Mouse (Mus musculus): Measurements from ENCODE around the gene Ino80d. TPM values are rescaled to one million over a fixed set of nuclear protein-coding genes. Genes with fewer than 3 reads are reported as not detected.
"Not testable (repeated sequence)": the region's sequence is repeated elsewhere in the genome, so short reads cannot be mapped to it uniquely, and the experiment has no call there.

Gene Ino80d
- 9.9 and 10.5 TPM in 2 replicates for polyA plus RNA-seq (2015; fragmentation: Nextera tagmentation; extraction: Ambion mirVana)

- H3K27me3 ChIP-seq = no peaks in the 10 kb centered on the region
- H3K4me1 ChIP-seq (replicated peaks) = peaks cover 46% of the 10 kb centered on the region
- WGBS = 2% methylated on average over 34 of the region's 42 CpGs
- peak within 1 kb of the TSS; percentile 95 for H3K4me3 ChIP-seq
- no peaks in the 10 kb centered on the region for H3K9me3 ChIP-seq
- peak within 1 kb of the TSS; percentile 97 for H3K9ac ChIP-seq
- peak within 1 kb of the TSS; percentile 83 for H3K4me2 ChIP-seq
- ATAC-seq (ENCODE audit: low FRiP score, low read depth) = peak; percentile 92
- H3K27ac ChIP-seq (replicated peaks) = peak within 1 kb of the TSS; percentile 94
- no peaks in the 10 kb centered on the region; the same call in 1 of the 2 replicates for H3K36me3 ChIP-seq
Measured at GRCm38 (mm10) chr1:63114136-63114781, at the start of gene Ino80d. TSS of gene Ino80d (minus strand) at chr1:63114667.

- WGBS = 97% methylated on average over 13 of the region's 13 CpGs
- no peak overlapping the region for H3K27ac ChIP-seq (replicated peaks)
Measured at GRCm38 (mm10) chr1:63140231-63140630, 25.8 kb upstream of the Ino80d start.

DNA sequence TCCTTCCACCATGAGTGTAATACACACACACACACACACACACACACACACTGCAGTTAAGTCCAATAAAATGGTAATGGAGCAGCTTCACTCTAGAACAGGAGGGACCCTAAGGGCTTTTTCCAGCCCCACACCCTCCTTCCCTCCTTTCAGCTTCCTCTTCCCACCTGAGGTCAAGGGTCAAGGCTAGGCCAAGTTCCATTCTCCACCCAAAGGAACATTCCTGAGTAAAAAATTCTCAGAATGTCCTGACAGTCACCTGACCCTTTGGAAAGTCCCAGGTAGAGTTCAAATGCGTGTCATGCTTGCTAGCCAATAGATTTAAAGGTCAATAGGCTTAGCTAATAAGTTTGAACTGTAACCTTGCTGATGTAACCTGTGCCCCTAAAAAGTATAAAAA is 24.1 kb upstream of the Ino80d start:
- not testable (repeated sequence) for ATAC-seq (ENCODE audit: low FRiP score, low read depth); H3K27ac ChIP-seq (replicated peaks); H3K9ac ChIP-seq; H3K27me3 ChIP-seq; H3K4me1 ChIP-seq (replicated peaks); H3K4me3 ChIP-seq; H3K9me3 ChIP-seq; H3K4me2 ChIP-seq
- H3K36me3 ChIP-seq = peaks cover 32% of the 10 kb centered on the region
- 93% methylated on average over 1 of the region's 1 CpGs for WGBS

More at GRCm38 (mm10) chr1:63140231-63140630, 25.8 kb upstream of the Ino80d start:
- Histone ChIP-seq H3K27me3 (no peaks in the 10 kb centered on the region), H3K4me3 (no peak overlapping the region), H3K4me2 (no peak overlapping the region), H3K9ac (no peak overlapping the region), H3K9me3 (no peaks in the 10 kb centered on the region), H3K4me1 (replicated peaks) (no peaks in the 10 kb centered on the region), H3K36me3 (peaks cover 44% of the 10 kb centered on the region)
- ATAC-seq (ENCODE audit: low FRiP score, low read depth) = no peak

DNA sequence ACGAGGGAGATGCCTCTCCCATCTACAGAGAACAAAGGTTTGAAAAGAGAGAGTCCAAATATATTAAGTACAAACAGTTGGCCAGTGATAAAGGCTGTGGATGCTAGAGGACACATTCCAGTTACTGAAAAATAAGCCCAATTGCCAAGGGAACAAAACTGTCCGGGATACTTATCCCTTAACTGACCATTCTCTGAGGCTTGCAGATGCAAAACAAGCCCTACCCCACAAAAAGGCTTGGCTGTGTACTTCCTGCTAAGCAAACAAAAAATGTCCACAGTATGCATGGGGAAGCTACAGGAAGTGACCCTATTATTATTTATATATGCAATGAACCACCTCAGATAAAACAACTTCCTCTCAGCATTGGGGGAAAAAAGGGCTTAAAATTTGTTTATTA is 23.5 kb upstream of the Ino80d start:
- WGBS = 84% methylated on average over 2 of the region's 2 CpGs
- no peak overlapping the region for H3K9ac ChIP-seq

GRCm38 (mm10) chr1:63134530-63134929 is 20.1 kb upstream of the Ino80d start:
- Histone ChIP-seq H3K27ac (replicated peaks) (no peak overlapping the region), H3K36me3 (peaks cover 12% of the 10 kb centered on the region), H3K9ac (no peak overlapping the region), H3K4me2 (no peak overlapping the region), H3K9me3 (no peaks in the 10 kb centered on the region), H3K4me3 (no peak overlapping the region), H3K27me3 (no peaks in the 10 kb centered on the region), H3K4me1 (replicated peaks) (peaks cover 6% of the 10 kb centered on the region; the same call in 1 of the 2 replicates)
- ATAC-seq (ENCODE audit: low FRiP score, low read depth) = no peak
- WGBS = 84% methylated on average over 3 of the region's 3 CpGs

More for the DNA sequence above, 23.5 kb upstream of the Ino80d start:
- H3K27me3 ChIP-seq = no peaks in the 10 kb centered on the region
- no peak for ATAC-seq (ENCODE audit: low FRiP score, low read depth)
- H3K4me2 ChIP-seq = no peak overlapping the region
- no peaks in the 10 kb centered on the region for H3K9me3 ChIP-seq
- H3K4me3 ChIP-seq = no peak overlapping the region
- H3K4me1 ChIP-seq (replicated peaks) = no peaks in the 10 kb centered on the region
- no peak overlapping the region for H3K27ac ChIP-seq (replicated peaks)
- H3K36me3 ChIP-seq = peaks cover 28% of the 10 kb centered on the region

GRCm38 (mm10) chr1:63131766-63132165 is 17.3 kb upstream of the Ino80d start:
- Histone ChIP-seq H3K4me1 (replicated peaks) (peaks cover 9% of the 10 kb centered on the region), H3K9ac (no peak overlapping the region), H3K9me3 (no peaks in the 10 kb centered on the region), H3K36me3 (0 out of 2 replicates have a peak, but pooled peaks cover 2% of the 10 kb centered on the region), H3K27ac (replicated peaks) (no peak overlapping the region), H3K27me3 (no peaks in the 10 kb centered on the region), H3K4me2 (no peak overlapping the region), H3K4me3 (no peak overlapping the region)
- no peak for ATAC-seq (ENCODE audit: low FRiP score, low read depth)
- WGBS = 94% methylated on average over 11 of the region's 11 CpGs

- Histone ChIP-seq H3K9me3 (no peaks in the 10 kb centered on the region), H3K27me3 (no peaks in the 10 kb centered on the region), H3K9ac (no peak overlapping the region), H3K4me2 (no peak overlapping the region), H3K4me1 (replicated peaks) (peaks cover 9% of the 10 kb centered on the region), H3K4me3 (no peak overlapping the region), H3K36me3 (0 out of 2 replicates have a peak, but pooled peaks cover 2% of the 10 kb centered on the region), H3K27ac (replicated peaks) (no peak overlapping the region)
- 87% methylated on average over 2 of the region's 2 CpGs for WGBS
- no peak for ATAC-seq (ENCODE audit: low FRiP score, low read depth)
Measured at GRCm38 (mm10) chr1:63130883-63131282, 16.4 kb upstream of the Ino80d start.

- H3K4me1 ChIP-seq (replicated peaks) = peaks cover 9% of the 10 kb centered on the region
- H3K27ac ChIP-seq (replicated peaks) = no peak overlapping the region
- 23% methylated on average over 18 of the region's 18 CpGs for WGBS
- H3K27me3 ChIP-seq = no peaks in the 10 kb centered on the region
- no peak overlapping the region for H3K9ac ChIP-seq
- H3K9me3 ChIP-seq = no peaks in the 10 kb centered on the region
- H3K4me2 ChIP-seq = peak overlapping the region; percentile 52
- ATAC-seq (ENCODE audit: low FRiP score, low read depth) = peak; percentile 65; the same call in 1 of the 2 replicates
- H3K36me3 ChIP-seq = 0 out of 2 replicates have a peak, but pooled peaks cover 6% of the 10 kb centered on the region
- peak overlapping the region; percentile 20 for H3K4me3 ChIP-seq
Measured at GRCm38 (mm10) chr1:63129857-63130690, 15.6 kb upstream of the Ino80d start.

GRCm38 (mm10) chr1:63129273-63129672 is 14.8 kb upstream of the Ino80d start:
- 47% methylated on average over 3 of the region's 3 CpGs for WGBS

DNA sequence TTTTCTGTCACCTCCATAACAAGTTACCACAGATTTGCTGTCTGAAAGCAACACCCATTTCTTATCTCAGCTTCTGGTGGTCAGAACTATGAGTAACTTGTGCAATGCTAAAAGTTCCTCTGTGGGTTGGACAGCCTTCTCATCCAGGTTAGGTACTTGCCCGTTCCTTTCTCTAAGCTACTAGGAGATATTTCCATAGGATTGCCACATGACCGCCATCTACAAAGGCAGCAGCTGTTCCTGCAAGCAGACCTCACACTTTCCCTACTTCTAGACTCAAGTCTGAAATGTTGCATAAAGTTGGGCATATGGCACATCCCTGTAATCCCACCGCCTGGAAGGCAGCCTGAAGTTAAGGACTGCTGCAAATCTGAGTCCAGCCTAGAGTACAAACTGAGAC is 11.7 kb upstream of the Ino80d start:
- no peak for ATAC-seq (ENCODE audit: low FRiP score, low read depth)
- no peak overlapping the region for H3K9ac ChIP-seq
- peaks cover 28% of the 10 kb centered on the region for H3K36me3 ChIP-seq
- H3K4me2 ChIP-seq = no peak overlapping the region
- 96% methylated on average over 3 of the region's 3 CpGs for WGBS
- H3K4me1 ChIP-seq (replicated peaks) = peaks cover 9% of the 10 kb centered on the region
- no peak overlapping the region for H3K4me3 ChIP-seq
- H3K27ac ChIP-seq (replicated peaks) = no peak overlapping the region
- H3K9me3 ChIP-seq = no peaks in the 10 kb centered on the region
- no peaks in the 10 kb centered on the region for H3K27me3 ChIP-seq

More at GRCm38 (mm10) chr1:63129273-63129672, 14.8 kb upstream of the Ino80d start:
- Histone ChIP-seq H3K27me3 (no peaks in the 10 kb centered on the region), H3K4me3 (no peak overlapping the region), H3K4me1 (replicated peaks) (peaks cover 9% of the 10 kb centered on the region), H3K4me2 (peak overlapping the region; percentile 52), H3K27ac (replicated peaks) (no peak overlapping the region), H3K9me3 (no peaks in the 10 kb centered on the region), H3K36me3 (0 out of 2 replicates have a peak, but pooled peaks cover 6% of the 10 kb centered on the region), H3K9ac (no peak overlapping the region)
- ATAC-seq (ENCODE audit: low FRiP score, low read depth) = no peak; the same call in 1 of the 2 replicates

GRCm38 (mm10) chr1:63123823-63124450 is 9.5 kb upstream of the Ino80d start:
- no peak overlapping the region for H3K27ac ChIP-seq (replicated peaks)
- H3K4me3 ChIP-seq = no peak overlapping the region
- no peaks in the 10 kb centered on the region for H3K4me1 ChIP-seq (replicated peaks)
- no peaks in the 10 kb centered on the region for H3K27me3 ChIP-seq
- WGBS = 81% methylated on average over 6 of the region's 6 CpGs
- H3K36me3 ChIP-seq = peaks cover 46% of the 10 kb centered on the region
- H3K4me2 ChIP-seq = no peak overlapping the region
- no peak overlapping the region for H3K9ac ChIP-seq
- no peaks in the 10 kb centered on the region for H3K9me3 ChIP-seq
- ATAC-seq (ENCODE audit: low FRiP score, low read depth) = no peak

All from hindbrain, embryonic 15.5 days (tissue).